Mouse (Mus musculus) myocyte (in vitro differentiated cells): ENCODE measurements around the gene Mvb12b.

Experiments
- MAX ChIP-seq: IDR thresholded peaks from one replicate; pipeline ENCODE4 v1.6.1; 2011; ENCODE audit warnings: low read depth, mild to moderate bottlenecking, control low read depth
- MYOG ChIP-seq, 3 experiments: IDR thresholded peaks; one replicate each; pipeline ENCODE4 v1.6.1; 2011; ENCODE audit warnings: control low read depth in 2 of 3, low read depth in 2 of 3, mild to moderate bottlenecking in 2 of 3; ENCODE audit not compliant: insufficient read length in 2 of 3, control insufficient read depth in 1 of 3, insufficient read depth in 1 of 3

- TF ChIP-seq MAX (no peak), MYOG (IDR thresholded peaks at IDR 0.05; ENCODE audit: control insufficient read depth in 1 of 3, insufficient read depth in 1 of 3, insufficient read length in 2 of 3, low read depth in 2 of 3) (no peak)
Observed at GRCm38 (mm10) chr2:33784721-33785120, 103.0 kb downstream of the Mvb12b start.
